Mouse (Mus musculus): ENCODE data around the gene Fdx1. TPM values are rescaled to one million over a fixed set of nuclear protein-coding genes. Genes with fewer than 3 reads are reported as not detected.

Fdx1 gene
- total and polyA plus RNA-seq, 3 experiments, result 41.6 to 69.2 (median 51.1) TPM

GRCm38 (mm10) chr9:51929972-51930371, 33.4 kb downstream of the Fdx1 start:
- Histone ChIP-seq H3K27ac (ENCODE audit: insufficient read depth, low read depth) (peak overlapping the region; percentile 85), H3K36me3 (replicated peaks in 1 of 2; ENCODE audit: control insufficient read depth in 1 of 2, insufficient read depth in 1 of 2, low read length in 1 of 2) (peaks cover 0 to 5% of the 10 kb centered on the region in 2 experiments), H3K9ac (ENCODE audit: insufficient read depth, low read depth) (no peak overlapping the region), H3K4me2 (ENCODE audit: insufficient read depth, low read depth, poor library complexity, severe bottlenecking) (peak overlapping the region; percentile 42; the same call in 1 of the 2 replicates), H3K4me1 (ENCODE audit: control insufficient read depth in 1 of 2, insufficient read depth in 2 of 2) (peaks cover 26 to 76% of the 10 kb centered on the region in 2 experiments), H3K79me2 (replicated peaks; ENCODE audit: control insufficient read depth, extremely low read depth, insufficient read depth, poor library complexity, severe bottlenecking) (no peaks in the 10 kb centered on the region), H3K9me3 (replicated peaks; ENCODE audit: low read length) (no peaks in the 10 kb centered on the region), H3K27me3 (replicated peaks) (no peaks in the 10 kb centered on the region), H3K4me3 (replicated peaks in 1 of 3; ENCODE audit: low read depth in 2 of 3, low read length in 2 of 3, poor library complexity in 1 of 3) (no peak overlapping the region)
- no peak for DNase-seq (ENCODE audit: extremely low read depth)
- dilution Hi-C loops (cut with MboI; ENCODE audit: extremely low pct_ligation_motif_present, extremely low pct_unique_long_range_greater_than_20kb, low sequenced_read_pairs) (no loop called here), in situ Hi-C loops (cut with MboI; ENCODE audit: low pct_ligation_motif_present, low pct_unique_long_range_greater_than_20kb, low sequenced_read_pairs) (no loop called here)
- TF ChIP-seq RCOR1 (conservative IDR thresholded peaks at IDR 0.05; ENCODE audit: low read depth, low read length) (no peak), MYC (IDR thresholded peaks at IDR 0.05; ENCODE audit: low read depth, low read length) (no peak), TCF12 (IDR thresholded peaks at IDR 0.05; ENCODE audit: low read depth, low read length) (no peak; the same call in 1 of the 2 replicates), IRF4 (IDR thresholded peaks at IDR 0.05; ENCODE audit: low read depth, low read length) (0 out of 2 replicates have a peak, but pooled peaks have one; percentile 42), MAFK (IDR thresholded peaks at IDR 0.05; ENCODE audit: insufficient replicate concordance, low read length) (0 out of 2 replicates have a peak, but pooled peaks have one; percentile 23), NRF1 (IDR thresholded peaks at IDR 0.05; ENCODE audit: low read depth, low read length) (no peak), MAZ (IDR thresholded peaks at IDR 0.05; ENCODE audit: low read depth, low read length) (no peak), SIN3A (IDR thresholded peaks at IDR 0.05; ENCODE audit: low read length) (0 out of 2 replicates have a peak, but pooled peaks have one; percentile 47), HCFC1 (IDR thresholded peaks at IDR 0.05; ENCODE audit: low read depth, low read length) (no peak), ETS1 (conservative IDR thresholded peaks at IDR 0.05; ENCODE audit: low read depth, low read length) (peak; percentile 76; the same call in 1 of the 2 replicates), PAX5 (IDR thresholded peaks at IDR 0.05; ENCODE audit: low read length) (no peak), TBP (conservative IDR thresholded peaks at IDR 0.05; ENCODE audit: low read depth, low read length) (0 out of 2 replicates have a peak, but pooled peaks have one; percentile 11), CHD2 (IDR thresholded peaks at IDR 0.05; ENCODE audit: low read length) (no peak; the same call in 1 of the 2 replicates), BHLHE40 (IDR thresholded peaks at IDR 0.05; ENCODE audit: low read depth, low read length) (no peak), CHD1 (IDR thresholded peaks at IDR 0.05; ENCODE audit: low read depth, low read length) (0 out of 2 replicates have a peak, but pooled peaks have one; percentile 15), ZMIZ1 (IDR thresholded peaks at IDR 0.05; ENCODE audit: low read depth, low read length) (no peak), EP300 (IDR thresholded peaks at IDR 0.05; ENCODE audit: low read length) (peak; percentile 58), MXI1 (IDR thresholded peaks at IDR 0.05; ENCODE audit: low read depth, low read length) (no peak), MEF2A (IDR thresholded peaks at IDR 0.05; ENCODE audit: borderline replicate concordance, low read depth, low read length) (peak; percentile 92), NELFE (IDR thresholded peaks at IDR 0.05; ENCODE audit: low read depth, low read length) (no peak), CTCF (conservative IDR thresholded peaks at IDR 0.05 in 1 of 2, IDR thresholded peaks at IDR 0.05 in 1 of 2; ENCODE audit: low read depth in 2 of 2, low read length in 2 of 2) (no peak), POLR2AphosphoS2 (IDR thresholded peaks at IDR 0.05; ENCODE audit: low read depth, low read length) (no peak), GABPA (IDR thresholded peaks at IDR 0.05; ENCODE audit: insufficient replicate concordance, low read depth, low read length) (no peak)

All from CH12.LX (cell line).